Mouse (Mus musculus) liver, postnatal 0 days (tissue): ENCODE measurements around the gene Rwdd2a.

Experiments
- CTCF ChIP-seq: sonication (generic); IDR thresholded peaks from 2 replicates; pipeline ENCODE4 v1.5.1; 2016; ENCODE audit warnings: antibody characterized with exemption, low read depth
- EP300 ChIP-seq: IDR thresholded peaks from 2 replicates; pipeline ENCODE4 v1.6.1; 2016; ENCODE audit warnings: antibody characterized with exemption, low read depth, mild to moderate bottlenecking

GRCm38 (mm10) chr9:86619341-86620139, 47.7 kb downstream of the Rwdd2a start:
- TF ChIP-seq CTCF (no peak), EP300 (no peak)
